Mouse (Mus musculus): ENCODE data around the gene Klc1.

Klc1 gene

DNA sequence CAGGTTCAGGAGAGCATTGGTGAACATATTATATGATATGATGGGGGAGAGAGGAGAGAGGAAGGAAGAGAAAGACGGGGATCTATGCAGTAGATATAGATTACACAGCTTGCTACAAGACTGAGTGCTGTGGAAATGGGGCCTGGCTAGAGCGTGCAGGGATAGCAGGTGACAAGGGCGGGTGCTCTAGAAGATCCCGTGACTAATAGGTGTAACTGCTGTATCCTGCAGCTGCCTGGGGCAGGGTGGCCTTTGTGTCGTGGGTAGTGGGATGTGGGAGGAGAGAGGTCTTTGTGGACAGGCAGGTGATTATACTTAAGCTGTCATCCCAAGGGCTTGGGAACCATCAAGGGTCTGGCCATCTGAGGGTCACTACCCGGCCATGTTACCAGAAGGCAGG, 13.4 kb upstream of the Klc1 start:
- DNase-seq = no peak

DNA sequence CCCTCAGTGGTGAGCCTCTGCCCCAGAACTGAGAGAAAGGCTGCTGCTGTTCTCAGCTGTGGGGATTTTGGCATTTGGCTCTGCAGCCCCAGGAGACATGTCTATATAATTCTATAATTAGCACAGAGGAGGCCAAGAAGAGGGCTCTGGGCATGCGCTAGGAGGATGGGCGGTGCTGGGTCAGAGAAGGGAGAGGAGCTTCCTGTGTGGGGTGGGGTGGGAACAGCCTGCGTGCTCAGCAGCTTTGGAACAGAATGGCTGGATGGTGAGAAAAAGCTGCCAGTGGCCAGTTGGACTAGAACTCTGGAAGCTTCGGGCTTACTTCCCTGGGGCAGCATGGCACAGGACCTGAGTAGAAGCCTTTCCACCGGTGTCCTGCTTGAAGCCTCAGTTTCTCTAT, 12.6 kb upstream of the Klc1 start:
- DNase-seq = no peak

DNA sequence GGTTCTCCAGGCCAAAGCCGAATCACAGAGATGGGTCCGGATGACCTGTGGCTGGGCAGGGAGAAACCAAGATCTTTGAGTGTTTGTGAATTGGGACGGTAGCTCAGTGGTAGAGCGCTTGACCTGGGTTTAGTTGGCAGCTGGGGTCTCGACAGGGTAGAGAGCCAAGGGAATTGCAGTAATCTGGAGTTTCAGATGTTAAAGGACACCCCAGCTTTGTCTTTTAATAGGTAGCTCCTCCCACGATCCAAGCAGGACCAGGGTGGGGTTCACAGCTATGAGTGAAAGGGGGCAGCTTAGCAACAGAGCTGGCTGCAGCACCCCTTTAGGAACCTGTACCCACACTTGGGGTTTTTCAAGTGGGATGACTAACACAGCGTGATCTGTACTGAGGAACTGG, 11.2 kb upstream of the Klc1 start:
- no peak for DNase-seq

DNA sequence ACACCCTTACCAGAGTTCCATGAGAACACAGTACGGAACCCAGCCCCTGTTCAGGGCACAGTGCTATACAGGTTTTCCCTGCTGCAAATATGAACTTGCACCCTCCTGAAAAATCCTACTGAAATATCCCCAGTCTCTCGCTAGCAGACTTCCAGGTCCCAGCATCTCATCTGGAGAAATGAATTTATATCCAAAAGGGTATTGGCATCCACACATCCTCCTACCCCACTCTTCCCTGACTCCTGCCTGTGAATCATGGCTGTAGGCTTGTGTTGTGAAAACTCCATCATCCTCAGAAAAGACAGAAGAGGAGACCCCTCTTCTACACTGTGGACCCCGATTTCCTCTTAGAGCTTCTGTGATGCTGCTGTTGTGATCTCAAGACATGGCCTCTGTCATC, 7.9 kb upstream of the Klc1 start:
- DNase-seq = no peak

DNA sequence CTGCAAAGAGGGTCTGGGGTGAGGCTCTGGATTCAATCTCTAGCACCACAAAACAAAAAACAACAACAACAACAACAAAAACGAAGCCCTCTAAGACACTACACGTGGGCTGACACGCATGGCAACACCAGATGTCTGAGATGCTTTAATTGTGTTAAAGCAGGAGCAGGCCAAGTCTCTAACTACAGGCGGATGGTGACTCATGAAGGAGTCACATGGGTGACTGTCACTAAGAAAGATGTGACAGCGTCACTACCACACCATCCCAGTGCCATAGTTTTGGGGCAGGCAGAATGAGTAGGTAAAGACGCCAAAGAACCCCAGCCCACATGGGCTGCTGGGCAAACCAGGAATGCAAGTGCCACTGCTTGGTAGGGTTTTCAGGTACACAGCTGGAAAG, 6.2 kb upstream of the Klc1 start:
- DNase-seq = no peak

DNA sequence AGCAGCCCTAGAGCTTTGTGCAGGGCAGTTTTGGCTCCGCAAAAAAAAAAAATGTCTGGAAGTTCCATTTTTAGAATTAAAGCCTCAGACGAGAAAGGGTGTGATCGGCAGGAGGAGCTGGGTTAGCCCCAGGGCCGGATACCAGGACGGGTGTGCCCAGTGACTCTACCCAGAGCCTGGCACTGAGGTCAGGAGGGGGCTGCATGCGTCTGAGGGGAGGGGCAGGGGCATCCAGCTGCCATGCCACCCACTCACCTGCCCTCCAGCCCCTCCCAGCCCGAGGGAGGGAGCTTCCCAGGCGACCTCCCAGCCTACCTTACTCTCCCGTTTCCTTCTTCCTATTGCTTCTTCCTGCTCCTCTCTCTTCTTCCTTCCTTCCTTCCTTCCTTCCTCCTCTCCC, 5.3 kb upstream of the Klc1 start:
- no peak for DNase-seq

DNA sequence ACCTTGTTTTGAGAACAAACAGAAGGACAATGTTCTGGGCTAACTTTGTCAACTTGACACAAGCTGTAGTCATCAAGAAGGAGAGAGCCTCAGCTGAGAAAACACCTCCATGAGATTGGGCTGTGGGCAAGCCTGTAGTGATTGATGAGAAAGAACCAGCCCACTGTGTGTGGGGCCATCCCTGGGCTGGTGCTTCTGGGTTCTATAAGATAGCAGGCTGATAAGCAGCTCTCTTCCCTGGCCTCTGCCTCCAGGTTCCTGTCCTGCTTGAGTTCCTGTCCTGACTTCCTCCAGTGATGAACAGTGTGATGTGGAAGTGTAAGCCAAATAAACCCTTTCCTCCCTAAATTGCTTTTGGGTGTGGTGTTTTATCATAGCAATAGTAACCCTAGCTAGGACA, 3.9 kb upstream of the Klc1 start:
- no peak for DNase-seq

DNA sequence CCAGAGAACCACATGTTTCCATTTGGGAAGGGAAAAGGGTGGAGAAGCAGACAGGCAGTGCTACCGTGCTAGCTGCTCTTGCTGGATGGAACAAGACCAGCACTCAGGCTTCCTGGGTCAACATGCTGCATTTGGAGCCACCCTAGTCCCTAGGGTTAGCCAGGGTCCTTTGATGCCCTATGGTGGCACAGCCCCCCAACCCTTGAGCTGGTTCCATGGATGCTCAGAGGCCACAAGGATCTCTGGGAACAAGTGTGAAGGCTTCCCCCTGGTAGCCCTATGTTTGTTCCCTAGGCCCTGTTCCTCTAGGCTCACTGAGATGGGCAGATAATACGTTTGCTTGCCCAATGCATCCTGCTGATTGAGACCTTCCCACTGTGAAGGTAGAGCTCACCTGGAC, 3.4 kb upstream of the Klc1 start:
- DNase-seq = no peak

DNA sequence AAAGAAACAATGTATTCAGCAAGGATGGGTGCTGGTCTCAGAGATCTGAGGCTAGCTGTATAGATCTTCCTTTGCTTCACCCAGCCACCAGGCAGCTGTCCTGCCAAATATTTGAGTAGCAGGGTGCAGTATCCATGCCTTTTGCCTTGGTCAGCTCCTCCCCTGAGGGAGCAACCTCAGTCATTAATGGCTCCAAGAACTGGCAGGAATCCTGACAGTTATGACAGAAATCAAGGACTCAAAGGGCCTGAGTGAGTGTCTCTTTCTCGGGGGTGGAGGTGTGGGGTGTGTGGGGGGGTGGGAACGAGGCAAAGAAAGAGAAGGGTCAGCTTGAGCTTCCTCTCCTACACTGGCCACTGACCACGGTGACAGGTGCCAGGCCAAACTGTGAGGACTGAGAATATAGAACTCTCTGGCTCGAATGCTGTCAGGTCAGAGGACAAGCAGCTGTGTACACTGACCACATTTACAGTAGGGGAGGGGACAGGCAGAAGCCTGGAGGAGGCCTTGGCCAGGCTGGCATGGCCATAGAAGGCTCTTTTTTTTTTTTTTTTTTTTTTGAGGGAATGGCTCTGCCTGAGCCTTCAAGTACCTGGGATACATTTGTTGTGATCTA, 2.5 kb upstream of the Klc1 start:
- DNase-seq = no peak

DNA sequence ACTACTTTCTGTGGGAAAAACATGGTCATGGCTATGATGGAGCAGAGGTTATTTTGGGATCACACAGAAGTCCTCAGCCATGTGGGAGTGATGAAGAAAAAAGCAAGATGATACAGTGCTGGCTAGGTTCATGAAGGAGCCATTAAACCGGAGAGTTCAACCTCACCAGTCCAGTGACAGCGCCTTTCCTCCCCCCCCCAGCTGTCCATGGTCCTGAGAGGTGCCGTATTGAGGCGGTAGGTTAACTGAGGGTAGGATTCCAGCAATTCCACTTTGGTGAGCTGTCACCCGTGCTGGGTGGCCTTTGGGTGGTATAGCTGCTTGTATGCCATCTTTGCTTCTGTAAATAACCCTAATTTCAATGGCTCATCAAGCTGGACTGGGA, 2.0 kb upstream of the Klc1 start:
- DNase-seq = no peak

DNA sequence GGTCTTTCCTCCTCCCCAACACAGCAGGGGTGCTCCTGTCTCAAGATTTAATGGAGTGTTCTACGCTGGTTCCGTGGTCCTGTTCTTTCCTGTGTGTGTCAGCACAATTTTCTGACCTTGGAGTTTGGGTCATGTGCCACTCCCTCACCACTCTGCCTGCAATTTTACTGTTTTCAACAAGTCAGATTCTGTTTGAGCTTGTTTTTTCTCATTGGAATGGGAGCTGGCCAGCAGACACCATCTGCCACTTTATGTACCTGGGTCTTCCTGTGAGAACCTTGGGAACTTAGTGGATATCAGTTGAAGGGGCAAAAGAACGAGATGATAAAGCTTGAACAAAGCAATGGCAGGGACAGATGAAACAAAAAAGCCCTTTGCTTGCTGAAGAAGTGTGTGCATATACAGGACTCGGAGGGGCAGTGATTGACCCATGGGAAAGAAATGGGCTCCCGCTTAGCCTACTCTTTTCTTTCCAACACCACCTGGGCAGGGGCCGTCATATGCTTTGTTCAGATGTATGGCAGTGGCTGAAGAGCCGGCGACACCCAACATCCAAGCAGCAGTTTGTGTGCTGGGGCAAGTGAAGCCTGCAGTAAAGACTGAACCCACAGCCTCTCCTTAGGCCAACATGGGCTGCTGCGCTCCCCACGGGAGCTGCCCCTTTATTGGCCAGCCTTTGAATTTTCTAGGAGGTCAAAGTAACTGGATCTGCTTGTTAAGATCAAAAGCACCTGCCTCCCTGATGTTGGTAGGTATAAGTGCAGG, 906 bp upstream of the Klc1 start:
- no peak for DNase-seq

DNA sequence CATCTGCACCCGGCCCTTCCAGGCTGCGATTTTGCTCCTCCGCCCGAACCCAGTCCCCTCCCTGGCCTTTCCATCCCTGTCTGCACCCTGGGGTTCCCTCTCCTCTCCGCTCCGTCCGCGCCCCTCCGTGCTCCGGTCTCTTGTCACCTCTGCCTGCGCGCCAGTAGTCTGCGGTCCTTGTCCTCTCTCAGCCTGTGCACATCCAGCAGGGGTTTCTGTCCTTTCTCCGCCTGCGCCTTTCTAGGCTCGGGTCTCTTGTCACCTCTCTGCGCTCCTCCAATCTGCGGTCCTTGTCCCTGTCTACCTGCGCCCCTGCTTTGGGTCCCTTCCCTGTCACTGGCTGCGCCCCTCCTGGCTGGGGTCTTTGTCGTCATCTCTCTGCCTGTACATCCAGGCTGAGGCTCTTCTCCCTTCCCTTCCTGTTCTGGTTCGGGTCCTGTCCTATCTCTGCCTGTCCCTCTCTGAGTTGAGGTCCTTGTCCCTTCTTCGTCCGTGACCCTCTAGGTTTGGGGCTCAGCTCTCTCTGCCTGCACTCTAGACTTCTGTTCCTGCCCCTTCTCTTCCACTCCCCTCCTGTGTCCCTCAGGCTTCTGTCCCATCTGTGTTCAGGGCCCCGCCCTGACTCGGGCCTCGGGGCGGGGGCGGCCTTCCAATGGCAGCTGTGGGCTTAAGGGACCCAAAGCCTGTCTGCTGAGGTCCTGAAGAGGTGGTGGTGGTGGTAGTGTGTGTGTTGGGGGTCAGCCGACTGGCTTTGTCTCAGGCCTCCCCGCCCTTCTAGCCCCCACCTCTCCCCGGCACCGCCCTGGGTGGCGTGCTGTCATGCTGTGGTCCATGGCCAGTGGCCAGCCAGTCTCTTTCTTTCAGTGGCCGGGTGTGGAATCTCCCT, 770 bp downstream of the Klc1 start:
- DNase-seq = no peak

DNA sequence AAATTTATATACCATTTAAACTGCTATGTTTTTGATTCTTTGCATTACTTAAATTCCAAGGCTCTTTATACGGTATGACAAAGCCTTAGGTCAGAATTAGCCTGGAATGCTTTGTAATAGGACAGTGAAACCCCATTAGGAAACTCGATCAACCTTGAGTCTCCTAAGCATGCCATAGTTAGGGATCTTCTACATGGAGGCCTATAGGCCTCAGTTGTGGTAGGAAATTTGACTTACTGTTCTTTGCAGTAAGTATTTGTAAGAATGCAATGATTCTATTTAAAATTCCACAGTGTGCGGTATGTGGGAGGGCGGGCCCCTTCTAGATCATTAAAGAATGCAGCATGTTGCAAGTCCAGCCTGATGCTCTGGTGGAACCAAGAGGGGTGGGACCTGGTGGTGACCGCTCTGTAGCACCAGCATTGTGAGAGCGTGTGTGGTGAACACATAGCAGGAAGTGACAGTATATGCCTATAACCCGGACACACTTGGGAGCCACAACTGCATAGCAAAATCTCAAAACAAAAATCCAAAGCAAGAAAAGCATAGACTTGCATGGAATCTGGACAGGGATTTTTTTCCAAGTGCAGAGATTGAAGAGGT, 1.8 kb downstream of the Klc1 start:
- no peak for DNase-seq

DNA sequence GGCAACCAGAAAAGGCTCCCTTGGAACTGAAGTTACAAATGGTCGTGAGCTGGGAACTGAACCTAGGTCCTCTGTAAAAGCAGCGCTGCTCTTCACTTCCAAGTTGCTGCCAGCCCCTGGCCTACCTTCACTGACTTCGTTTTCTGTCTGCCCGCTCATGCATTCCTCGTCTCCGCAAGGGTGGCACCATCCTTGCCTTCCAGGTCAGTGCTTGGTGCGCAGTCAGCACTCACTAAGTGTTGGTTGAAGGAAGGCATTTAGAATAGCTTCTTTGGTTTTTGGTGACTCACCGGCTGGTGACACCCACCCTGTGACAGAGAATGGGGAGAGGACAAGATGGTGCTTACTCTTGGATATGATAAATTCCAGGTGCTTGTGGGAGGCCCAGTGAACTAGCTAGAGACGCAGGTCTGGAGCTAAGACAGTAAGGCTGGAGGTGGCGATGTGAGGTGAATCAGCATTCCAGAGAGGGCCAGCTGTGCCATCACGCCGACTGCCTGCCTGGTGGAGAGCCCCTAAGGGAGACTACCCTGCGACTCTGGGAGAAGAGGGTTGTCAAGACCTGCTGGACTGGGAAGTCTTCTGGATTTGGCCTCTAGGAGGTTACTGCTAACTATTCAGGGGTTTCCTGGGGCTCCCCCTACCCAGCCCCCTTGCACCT, 4.1 kb downstream of the Klc1 start:
- DNase-seq = peak; percentile 36

DNA sequence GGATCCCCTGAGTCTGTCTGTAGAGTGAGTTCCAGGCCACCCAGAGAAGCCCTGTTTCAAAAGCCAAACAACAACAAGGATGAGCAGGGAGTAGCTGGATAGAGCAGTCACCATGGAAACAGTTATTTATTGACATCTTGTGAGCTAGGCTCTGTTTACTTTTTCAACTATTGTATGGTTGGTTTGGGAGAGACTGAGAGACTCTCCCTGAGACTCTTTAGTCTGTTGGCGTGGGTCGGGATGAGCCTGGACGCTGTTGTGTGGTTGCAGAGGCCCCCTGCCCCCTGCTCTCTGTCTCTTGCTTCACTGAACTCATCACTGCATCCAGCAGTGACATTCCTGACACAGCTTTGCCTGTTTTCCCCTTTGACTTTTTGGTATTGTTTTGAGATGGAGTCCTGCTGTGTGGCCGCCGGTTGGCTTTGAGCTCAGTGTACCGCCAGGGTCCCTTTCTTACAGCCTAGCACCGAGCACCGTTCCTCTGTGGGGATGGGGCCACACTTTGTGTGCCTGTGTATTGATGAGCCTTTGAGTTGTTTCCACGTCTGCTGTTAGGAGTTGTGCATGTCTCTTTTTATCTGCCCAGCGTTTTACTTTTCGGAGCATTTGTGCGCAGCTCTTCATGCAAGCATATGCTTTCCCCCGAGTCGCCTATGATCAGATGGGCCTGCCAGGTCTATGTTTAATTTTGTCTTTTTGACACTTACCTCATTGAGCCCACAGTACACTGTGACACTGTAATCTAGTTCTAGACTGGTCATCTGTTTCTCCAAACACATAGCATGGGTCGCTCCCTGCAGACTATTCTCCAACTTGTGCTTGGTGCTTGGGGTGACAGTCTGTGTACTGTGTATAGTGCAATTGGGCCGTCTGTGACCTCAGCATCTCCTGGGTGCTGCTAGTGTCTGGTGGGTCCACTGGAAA, 7.9 kb downstream of the Klc1 start:
- no peak for DNase-seq

DNA sequence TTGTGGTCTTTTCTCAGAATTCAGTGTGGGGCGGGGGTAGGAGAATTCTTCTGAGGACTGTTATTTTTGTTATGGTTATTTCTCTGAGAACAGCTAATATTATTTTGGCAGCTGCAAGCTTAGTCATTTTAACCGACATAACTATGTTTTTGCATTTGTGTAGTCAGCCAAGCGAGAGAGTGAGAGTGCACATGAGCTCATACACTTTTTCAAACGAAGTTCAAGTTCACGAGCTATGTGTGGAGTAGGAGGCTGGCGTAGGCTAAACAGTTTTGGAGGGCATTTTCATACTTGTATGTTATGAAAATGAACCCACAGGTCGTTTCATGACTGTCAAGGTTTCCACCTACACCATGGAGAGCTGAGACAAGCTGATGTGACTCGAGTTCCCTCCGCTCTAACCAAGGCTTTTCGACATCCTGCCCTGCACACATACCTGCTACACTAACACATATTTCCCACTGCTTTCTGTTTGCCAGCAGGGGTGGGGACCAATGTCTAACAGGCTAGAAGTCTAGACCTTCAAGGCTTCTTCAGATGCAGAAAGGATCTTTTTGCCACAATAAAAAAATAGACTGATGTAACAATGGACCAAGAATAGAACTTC, 9.8 kb downstream of the Klc1 start:
- DNase-seq = no peak

DNA sequence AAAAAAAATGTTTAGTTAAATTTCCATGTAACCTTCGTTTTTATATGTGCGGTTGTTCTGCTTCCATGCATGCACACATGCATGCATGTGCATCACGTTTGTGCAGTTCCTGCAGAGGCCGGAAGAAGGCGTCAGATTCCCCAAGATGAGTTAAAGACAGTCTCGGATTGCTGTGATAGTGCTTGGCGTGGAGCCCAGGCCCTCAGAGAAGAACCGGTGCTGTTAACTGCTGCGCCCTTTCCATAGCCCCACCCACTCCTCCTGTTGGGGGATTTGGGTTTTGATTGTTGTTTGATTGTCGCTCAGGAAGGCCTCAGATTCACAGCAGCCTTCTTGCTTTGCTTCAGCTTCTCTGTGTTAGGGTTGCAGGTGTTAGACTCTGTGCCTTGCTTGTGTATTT, 10.7 kb downstream of the Klc1 start:
- DNase-seq = no peak

DNA sequence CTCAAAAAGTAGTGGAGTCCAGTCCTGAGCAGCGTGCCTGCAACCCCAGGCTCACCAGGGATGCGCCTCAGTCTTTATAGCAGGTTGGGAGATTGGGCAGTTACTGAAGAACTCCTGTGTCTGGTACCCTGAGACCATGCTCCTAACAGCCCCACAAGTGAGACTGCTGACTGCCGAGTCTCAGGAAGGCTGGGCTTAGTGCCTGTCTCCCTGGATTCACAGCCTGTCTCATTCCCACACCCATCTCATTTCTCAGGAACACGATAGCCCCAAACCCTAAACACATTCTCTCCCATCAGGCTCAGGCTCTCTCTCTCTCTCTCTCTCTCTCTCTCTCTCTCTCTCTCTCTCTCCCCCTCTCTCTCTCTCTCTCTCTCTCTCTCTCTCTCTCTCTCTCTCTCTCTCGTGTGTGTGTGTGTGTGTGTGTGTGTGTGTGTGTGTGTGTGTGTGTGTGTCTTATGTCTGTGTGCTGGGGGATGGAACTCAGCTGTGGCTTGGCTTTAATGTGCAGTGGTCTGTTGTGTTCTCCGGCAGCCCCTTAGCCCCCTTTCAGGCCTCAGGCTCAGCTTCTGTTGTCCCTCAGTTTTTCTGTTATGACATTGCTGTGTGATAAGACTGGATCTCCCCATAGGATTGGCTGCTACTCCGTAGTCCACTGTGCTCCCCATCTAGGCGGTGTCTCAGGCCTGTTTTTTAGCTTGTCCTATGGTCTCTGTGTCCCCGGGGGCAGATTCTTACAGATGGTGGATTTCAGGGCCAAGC, 11.3 kb downstream of the Klc1 start:
- no peak for DNase-seq

DNA sequence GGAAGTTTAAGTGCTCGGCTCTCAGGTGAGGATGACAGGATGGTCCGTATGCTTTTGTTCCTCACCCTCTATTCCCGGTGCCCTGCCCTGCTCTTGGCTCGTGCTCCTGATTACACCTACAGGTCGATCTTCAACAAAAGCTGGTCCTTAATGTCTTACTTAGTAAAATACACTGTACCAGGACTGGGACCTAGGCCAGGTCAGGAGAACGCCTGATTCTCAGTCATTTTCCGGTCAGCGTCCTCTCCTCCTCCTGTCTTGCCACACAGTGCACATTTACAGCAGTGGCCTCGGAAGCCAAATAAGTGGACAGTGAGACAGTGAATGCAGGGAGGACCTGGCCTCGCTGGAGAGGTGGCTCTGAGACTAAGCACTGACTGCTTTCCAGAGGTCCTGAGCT, 12.0 kb downstream of the Klc1 start:
- DNase-seq = no peak

DNA sequence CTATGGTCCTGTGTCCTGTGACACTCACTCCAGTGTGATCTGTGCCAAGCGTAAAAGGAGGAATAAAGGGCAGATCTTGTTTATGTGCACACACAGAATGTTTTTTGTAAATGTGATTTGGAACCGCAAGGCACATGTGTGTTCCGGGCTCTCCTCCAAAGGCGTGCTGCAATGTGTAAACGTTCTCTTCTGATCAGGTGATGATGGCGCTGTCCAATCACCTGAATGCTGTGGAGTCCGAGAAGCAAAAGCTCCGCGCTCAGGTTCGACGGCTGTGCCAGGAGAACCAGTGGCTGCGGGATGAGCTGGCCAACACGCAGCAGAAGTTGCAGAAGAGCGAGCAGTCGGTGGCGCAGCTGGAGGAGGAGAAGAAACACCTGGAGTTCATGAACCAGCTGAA, 15.5 kb downstream of the Klc1 start:
- no peak for DNase-seq

DNA sequence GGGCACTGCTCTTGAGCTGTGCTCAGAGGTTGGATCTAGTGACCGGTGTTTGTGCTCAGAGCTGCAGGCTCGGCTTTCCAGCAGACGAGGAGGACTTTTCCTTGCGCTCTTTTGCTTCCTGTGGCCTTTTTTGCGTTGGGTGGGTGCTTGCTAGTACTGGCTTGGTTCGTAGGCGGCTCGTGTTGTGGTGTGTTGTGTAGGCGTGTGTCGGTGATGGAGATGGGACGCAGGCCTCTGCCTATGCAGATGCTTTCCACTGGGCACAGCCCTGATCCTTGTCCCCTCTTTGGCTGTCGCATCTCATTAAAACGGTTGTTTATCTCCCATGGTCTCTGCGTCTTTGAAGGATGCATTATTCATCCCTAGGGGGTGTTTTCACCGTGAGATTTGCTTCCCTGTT, 16.2 kb downstream of the Klc1 start:
- DNase-seq = no peak

All from right cerebral cortex, postnatal 25 days (tissue).